Mouse (Mus musculus): Measurements from ENCODE around the gene Iffo1. TPM values are rescaled to one million over a fixed set of nuclear protein-coding genes. Genes with fewer than 3 reads are reported as not detected.

Gene Iffo1
- polyA plus RNA-seq, 1 experiment, result 97.6 TPM

DNA sequence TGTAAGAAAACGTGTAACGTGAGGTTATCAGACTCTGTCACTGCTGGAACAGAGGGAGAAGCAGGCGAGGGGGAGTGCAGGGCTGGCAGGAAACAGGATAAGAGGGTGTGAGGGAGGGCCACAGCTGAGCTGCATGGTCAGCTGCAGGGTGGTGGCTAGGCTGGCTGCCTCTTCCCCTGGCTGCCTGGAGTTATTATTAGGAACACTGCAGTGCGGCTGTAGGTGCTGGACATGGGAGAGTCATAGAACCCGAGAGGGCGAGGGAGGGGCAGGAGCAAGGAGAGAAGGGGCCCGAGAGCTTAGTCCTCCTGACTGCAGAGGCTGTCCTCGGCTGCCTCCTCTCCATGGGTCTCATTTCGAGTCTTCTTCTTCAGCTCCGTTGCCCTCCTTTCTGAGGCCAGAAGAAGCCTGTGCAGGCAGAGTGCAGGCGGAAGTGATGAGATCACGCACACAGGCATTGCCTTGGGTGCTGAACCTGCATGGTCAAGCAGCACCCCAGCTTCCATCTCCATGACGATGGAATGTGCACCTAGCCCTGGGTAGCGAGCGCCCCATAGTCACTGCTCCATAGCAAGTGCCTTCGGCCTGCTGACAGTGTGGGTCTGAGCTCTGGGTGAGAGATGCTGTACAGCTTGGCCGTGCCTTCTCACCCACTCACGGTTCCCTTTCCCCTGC is 3.3 kb downstream of the Iffo1 start:
- peak overlapping the region; percentile 80 for H3K4me3 ChIP-seq (ENCODE audit: insufficient read depth, low read length)
- TF ChIP-seq CTCF (IDR thresholded peaks at IDR 0.05; ENCODE audit: extremely low read depth, insufficient read depth, low read length), result no peak
- peaks cover 7% of the 10 kb centered on the region for H3K4me1 ChIP-seq (ENCODE audit: control insufficient read depth, insufficient read depth, low read length)
- H3K27ac ChIP-seq (ENCODE audit: insufficient read depth, low read length), result peak overlapping the region; percentile 82

GRCm38 (mm10) chr6:125148926-125149568 is 4.0 kb downstream of the Iffo1 start:
- peak overlapping the region; percentile 80 for H3K4me3 ChIP-seq (ENCODE audit: insufficient read depth, low read length)
- H3K27ac ChIP-seq (ENCODE audit: insufficient read depth, low read length), result peak overlapping the region; percentile 82
- H3K4me1 ChIP-seq (ENCODE audit: control insufficient read depth, insufficient read depth, low read length), result peaks cover 7% of the 10 kb centered on the region
- TF ChIP-seq POLR2A (IDR thresholded peaks at IDR 0.05; ENCODE audit: extremely low read depth, insufficient read depth, low read length), result no peak
- no peak for TF ChIP-seq CTCF (IDR thresholded peaks at IDR 0.05; ENCODE audit: extremely low read depth, insufficient read depth, low read length)

DNA sequence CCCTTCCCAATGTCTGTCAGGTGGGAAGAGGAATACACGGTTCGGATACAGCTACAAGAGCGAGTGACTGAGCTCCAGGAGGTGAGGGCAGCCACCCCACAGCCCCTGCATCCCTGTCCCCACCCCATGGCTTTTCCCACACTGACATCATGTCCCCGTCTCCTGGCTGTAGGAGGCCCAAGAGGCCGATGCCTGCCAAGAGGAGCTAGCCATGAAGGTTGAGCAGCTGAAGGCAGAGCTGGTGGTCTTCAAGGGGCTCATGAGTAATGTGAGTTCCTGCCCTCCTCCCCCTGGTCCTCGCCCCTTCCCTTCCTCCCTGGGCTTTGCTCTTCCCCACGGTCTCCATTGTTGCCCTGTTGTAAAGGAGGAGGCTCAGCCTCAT is 4.5 kb downstream of the Iffo1 start:
- peak overlapping the region; percentile 82 for H3K27ac ChIP-seq (ENCODE audit: insufficient read depth, low read length)
- peak overlapping the region; percentile 80 for H3K4me3 ChIP-seq (ENCODE audit: insufficient read depth, low read length)
- peaks cover 7% of the 10 kb centered on the region for H3K4me1 ChIP-seq (ENCODE audit: control insufficient read depth, insufficient read depth, low read length)
- TF ChIP-seq POLR2A (IDR thresholded peaks at IDR 0.05; ENCODE audit: extremely low read depth, insufficient read depth, low read length), result no peak
- no peak for TF ChIP-seq CTCF (IDR thresholded peaks at IDR 0.05; ENCODE audit: extremely low read depth, insufficient read depth, low read length)

DNA sequence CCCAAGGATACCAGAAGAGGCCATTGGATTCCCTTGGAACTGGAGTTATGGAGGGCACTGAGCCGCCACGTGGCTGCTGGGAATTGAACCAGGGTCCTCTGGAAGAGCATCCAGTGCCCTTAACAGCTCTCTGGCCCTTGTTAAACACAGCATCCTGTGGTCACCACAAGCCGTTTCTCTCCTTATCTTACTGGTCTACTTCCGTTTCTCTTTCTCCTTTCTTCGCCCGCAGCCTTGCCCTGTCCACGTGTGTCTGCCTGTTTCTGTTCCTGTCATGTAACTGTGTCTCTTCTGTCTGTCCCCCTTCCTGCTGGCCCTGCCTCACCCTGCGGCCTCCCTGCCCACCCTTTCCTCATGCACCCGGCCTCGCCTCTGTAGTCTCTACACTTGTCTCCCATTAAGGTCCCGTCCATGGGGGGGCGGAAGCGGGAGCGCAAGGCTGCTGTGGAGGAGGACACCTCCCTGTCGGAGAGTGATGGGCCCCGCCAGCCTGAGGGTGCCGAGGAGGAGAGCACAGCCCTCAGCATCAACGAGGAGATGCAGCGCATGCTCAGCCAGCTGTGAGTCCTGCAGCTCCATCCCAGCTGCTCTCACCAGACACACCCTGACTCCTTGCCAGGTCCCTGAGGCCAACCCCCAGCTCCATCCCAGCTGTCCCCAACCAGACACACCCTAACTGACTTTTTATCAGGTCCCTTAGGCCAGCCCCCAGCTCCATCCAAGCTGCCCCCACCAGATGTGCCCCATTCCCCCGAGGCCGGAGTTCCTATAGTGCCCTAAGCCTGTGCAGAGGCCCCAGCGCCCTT is 7.4 kb downstream of the Iffo1 start:
- peaks cover 7% of the 10 kb centered on the region for H3K4me1 ChIP-seq (ENCODE audit: control insufficient read depth, insufficient read depth, low read length)
- H3K27ac ChIP-seq (ENCODE audit: insufficient read depth, low read length), result no peak overlapping the region; the same call in 1 of the 2 replicates
- H3K4me3 ChIP-seq (ENCODE audit: insufficient read depth, low read length), result no peak overlapping the region
- TF ChIP-seq POLR2A (IDR thresholded peaks at IDR 0.05; ENCODE audit: extremely low read depth, insufficient read depth, low read length) (no peak), CTCF (IDR thresholded peaks at IDR 0.05; ENCODE audit: extremely low read depth, insufficient read depth, low read length) (no peak)

DNA sequence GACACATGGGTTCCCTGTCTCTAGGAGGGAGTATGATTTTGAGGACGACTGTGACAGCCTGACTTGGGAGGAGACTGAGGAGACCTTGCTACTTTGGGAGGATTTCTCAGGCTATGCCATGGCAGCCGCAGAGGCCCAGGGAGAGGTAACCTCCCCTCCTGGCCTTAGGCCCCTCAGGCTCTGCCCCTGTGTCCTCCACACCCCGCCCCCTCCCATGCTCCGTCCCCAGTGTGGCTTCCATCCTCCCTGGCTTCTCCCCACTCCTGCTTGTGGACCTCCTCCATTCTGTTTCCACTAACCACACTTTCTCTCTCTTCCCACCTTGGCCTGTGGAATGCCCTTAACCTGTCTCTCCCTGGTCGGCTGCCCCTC is 8.0 kb downstream of the Iffo1 start:
- peaks cover 7% of the 10 kb centered on the region for H3K4me1 ChIP-seq (ENCODE audit: control insufficient read depth, insufficient read depth, low read length)
- H3K27ac ChIP-seq (ENCODE audit: insufficient read depth, low read length), result no peak overlapping the region
- no peak overlapping the region for H3K4me3 ChIP-seq (ENCODE audit: insufficient read depth, low read length)
- TF ChIP-seq CTCF (IDR thresholded peaks at IDR 0.05; ENCODE audit: extremely low read depth, insufficient read depth, low read length), result no peak
- TF ChIP-seq POLR2A (IDR thresholded peaks at IDR 0.05; ENCODE audit: extremely low read depth, insufficient read depth, low read length), result no peak

DNA sequence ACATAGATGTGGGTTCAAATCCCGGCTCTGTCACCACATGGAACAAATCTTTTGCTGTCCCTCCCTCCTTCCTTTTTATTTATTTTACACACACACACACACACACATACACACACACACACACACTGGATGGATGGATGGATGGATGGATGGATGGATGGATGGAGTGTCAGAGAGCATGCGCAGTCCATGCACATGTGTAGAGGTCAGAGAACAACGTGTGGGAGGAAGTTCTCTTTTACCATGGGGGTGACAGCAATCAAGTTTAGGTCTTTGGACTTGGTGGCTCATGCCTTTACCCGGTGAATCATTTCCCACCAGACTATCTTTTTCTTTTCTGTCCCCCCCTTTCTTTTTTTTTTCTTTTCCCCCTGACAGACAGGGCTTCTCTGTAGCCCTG is 8.6 kb downstream of the Iffo1 start:
- no peak for TF ChIP-seq CTCF (IDR thresholded peaks at IDR 0.05; ENCODE audit: extremely low read depth, insufficient read depth, low read length)
- TF ChIP-seq POLR2A (IDR thresholded peaks at IDR 0.05; ENCODE audit: extremely low read depth, insufficient read depth, low read length), result no peak
- peaks cover 5% of the 10 kb centered on the region for H3K4me1 ChIP-seq (ENCODE audit: control insufficient read depth, insufficient read depth, low read length)
- no peak overlapping the region for H3K27ac ChIP-seq (ENCODE audit: insufficient read depth, low read length)
- H3K4me3 ChIP-seq (ENCODE audit: insufficient read depth, low read length), result no peak overlapping the region

DNA sequence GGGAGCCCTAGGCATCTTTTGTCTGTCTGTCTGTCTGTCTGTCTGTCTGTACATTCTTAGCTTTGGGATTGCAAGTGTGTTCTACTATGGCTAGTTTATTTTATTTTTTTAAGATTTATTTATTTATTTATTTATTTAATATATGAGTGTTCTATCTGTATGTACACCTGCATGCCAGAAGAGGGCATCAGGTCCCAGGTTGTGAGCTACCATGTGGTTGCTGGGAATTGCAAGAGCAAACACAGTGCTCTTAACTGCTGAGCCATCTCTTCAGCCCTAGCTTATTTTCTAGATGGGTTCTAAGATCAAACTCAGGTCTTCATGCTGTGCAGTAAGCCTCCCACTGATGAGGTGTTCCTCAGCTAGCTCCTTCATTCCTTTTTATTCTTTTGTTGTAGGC is 9.5 kb downstream of the Iffo1 start:
- no peak for TF ChIP-seq POLR2A (IDR thresholded peaks at IDR 0.05; ENCODE audit: extremely low read depth, insufficient read depth, low read length)
- TF ChIP-seq CTCF (IDR thresholded peaks at IDR 0.05; ENCODE audit: extremely low read depth, insufficient read depth, low read length), result peak; percentile 23; the same call in 1 of the 2 replicates
- Histone ChIP-seq H3K27ac (ENCODE audit: insufficient read depth, low read length) (no peak overlapping the region), H3K4me3 (ENCODE audit: insufficient read depth, low read length) (no peak overlapping the region), H3K4me1 (ENCODE audit: control insufficient read depth, insufficient read depth, low read length) (0 out of 2 replicates have a peak, but pooled peaks cover under 1% of the 10 kb centered on the region)

DNA sequence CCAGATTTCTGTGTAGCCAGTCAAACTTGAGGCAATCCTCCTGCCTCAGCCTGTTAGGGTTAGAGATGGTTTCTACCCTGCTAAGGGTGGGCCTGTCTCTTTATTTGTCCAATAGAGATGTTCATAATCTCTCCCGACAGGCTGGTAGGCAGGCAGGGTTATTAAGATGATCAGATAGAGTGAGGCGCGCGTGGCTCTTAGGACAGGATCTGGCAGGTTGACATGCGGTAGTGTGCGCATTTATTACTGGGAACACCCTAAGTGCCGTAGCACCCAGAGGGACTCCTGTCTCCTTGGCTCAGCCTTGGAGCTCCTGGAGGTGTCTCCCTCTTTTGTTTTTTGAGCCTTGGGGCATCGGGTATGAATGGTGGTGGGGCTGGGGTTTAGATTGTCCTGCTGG is 10.2 kb downstream of the Iffo1 start:
- Histone ChIP-seq H3K4me3 (ENCODE audit: insufficient read depth, low read length) (no peak overlapping the region), H3K4me1 (ENCODE audit: control insufficient read depth, insufficient read depth, low read length) (no peaks in the 10 kb centered on the region), H3K27ac (ENCODE audit: insufficient read depth, low read length) (no peak overlapping the region)
- TF ChIP-seq POLR2A (IDR thresholded peaks at IDR 0.05; ENCODE audit: extremely low read depth, insufficient read depth, low read length) (no peak), CTCF (IDR thresholded peaks at IDR 0.05; ENCODE audit: extremely low read depth, insufficient read depth, low read length) (no peak)

GRCm38 (mm10) chr6:125156491-125156890 is 11.4 kb downstream of the Iffo1 start:
- Histone ChIP-seq H3K4me3 (ENCODE audit: insufficient read depth, low read length) (no peak overlapping the region), H3K4me1 (ENCODE audit: control insufficient read depth, insufficient read depth, low read length) (peaks cover 1% of the 10 kb centered on the region; the same call in 1 of the 2 replicates), H3K27ac (ENCODE audit: insufficient read depth, low read length) (no peak overlapping the region)
- TF ChIP-seq POLR2A (IDR thresholded peaks at IDR 0.05; ENCODE audit: extremely low read depth, insufficient read depth, low read length) (no peak), CTCF (IDR thresholded peaks at IDR 0.05; ENCODE audit: extremely low read depth, insufficient read depth, low read length) (no peak)
